Mouse (Mus musculus) embryo, embryonic 10 days (tissue): ENCODE results near the gene Meox1.

ENCODE experiments used
- DNase-seq: peaks from one replicate; pipeline ENCODE4 v3.0.0-alpha.2; 2015; ENCODE audit warnings: low spot score

Meox1 gene

DNA sequence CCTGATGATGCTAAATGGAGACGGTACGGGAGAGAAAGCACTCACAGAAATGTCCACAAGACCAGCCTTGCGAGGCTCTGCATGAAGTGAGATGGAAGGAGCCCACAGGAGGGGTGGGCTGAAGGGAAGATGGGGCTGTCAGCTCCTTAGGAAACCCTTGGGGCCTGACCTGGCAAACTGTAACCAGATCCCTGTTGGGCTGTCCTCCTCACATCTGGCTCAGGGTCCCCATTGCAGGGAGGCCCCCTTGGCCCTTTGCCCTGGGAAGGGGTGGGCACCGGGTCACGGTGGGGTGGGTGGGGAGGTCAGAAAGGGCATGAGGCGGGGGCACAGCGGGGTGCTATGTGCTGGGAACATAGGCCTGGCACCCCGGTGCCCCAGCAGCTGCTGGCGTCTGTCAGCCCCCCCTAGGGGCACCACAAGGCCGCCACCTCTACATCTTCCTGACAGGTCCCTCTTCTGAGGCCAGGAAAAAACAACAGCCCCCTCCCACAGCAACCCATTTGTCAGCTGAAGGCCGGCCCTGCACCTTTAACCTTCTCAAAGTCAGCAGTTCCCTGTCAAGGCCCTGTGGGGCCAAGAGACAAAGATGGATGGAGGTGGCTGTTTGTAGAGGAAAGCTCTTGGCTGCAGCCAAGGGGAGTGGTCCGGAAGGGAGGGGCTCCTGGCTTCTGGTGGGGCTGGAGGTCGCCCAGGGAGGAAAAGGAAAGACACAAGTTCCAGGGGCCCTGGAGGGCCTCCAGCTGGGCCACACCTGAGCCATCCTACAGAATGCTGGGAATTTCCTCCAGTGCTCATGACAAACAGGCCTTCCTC, 2.6 kb upstream of the Meox1 start:
- DNase-seq: peak; percentile 87

DNA sequence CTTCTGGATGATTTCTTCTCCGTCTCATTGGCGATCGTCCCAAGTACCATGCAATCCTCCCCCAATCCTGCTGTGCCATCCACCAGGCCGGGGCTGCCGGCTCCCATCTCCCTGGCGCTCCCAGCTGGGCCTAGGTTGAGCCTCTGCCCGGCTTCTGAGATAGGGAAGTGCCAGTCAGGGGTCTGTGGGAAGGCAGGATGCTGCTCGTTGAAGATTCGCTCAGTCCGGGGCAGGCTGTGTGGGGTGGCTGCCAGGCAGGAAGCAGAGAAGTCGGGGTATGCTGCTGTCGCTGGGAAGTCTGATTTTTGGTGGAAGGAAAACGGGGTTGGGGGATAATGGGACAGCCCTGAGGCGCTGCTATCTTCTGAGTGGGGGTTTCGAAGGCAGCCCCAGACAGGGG, 614 bp downstream of the Meox1 start:
- no peak for DNase-seq

DNA sequence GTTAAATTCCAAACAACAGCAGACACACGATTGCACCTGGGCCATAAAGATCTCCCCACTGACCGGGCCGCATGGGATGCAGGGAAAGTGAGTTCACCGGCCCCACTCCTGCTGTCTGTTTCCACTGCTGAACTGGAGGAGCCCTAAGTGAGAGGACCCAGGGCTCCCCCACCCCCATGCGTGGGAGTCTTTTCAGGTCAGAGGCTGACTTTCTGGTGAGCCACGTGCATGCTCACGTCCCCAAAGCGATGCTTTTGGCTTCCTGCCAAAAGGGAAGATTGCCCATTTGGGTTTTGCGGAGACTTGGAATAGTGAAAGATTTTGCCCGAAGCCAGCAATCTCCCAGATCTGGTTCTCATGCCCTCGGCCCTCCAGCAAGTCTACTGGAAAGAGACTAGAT, 2.7 kb downstream of the Meox1 start:
- no peak for DNase-seq

DNA sequence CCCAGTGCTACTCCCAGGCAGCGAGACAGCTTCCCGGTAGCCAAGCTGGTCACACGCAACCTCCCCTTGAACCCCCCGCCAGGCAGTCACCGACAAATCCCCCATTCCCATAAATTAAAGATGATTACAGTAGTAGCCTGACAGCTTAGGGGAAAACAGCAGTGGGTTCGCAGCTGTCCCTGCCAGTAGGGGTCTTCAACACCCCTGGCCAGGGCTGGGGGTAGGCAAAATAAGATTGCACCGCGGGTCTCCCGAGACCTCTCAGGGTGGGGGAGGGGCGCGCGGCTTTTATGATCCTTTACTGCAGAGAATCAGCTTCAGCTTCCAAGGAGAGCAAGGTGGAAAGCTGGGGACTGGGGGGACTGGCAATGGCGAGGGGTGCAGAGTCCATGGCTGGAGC, 4.4 kb downstream of the Meox1 start:
- no peak for DNase-seq

DNA sequence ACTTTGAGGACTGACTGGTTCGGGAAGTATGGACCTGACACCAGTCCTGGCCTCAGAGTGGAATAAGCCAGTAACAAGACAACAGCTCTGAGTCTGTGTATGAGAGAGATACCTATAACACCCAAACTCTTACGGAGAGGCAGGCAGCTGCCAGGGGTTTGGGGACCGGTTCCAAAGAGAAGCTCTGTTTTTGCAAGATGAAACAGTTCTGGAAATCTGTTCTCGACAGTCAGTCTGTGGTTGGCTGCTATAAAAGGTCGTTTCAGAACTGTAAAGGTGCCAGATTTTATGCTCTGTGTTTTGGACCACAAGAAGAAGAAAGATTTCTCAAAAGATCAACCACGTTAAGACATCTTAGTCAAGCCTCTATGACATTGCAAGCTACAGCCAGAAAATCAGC, 5.4 kb downstream of the Meox1 start:
- no peak for DNase-seq

DNA sequence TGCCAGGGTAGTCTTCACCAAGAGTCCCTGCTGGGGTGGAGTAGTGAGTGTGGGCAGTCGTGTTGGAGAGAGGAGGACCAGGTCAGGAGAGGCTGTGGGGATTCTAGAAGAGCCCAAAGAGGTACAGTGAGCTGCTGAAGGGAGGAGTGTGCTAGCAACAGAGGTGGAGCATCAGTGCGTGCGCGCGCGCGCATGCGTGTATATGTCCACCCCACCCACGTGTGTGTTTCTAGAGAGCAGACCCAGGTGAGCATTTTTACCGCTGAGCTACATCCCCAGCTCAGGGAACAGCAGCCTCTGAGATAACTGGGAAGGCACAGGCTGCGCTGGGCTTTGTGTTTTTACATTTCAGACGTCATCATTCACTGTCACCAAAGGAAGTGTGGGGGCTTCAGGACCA, 7.7 kb downstream of the Meox1 start:
- no peak for DNase-seq

DNA sequence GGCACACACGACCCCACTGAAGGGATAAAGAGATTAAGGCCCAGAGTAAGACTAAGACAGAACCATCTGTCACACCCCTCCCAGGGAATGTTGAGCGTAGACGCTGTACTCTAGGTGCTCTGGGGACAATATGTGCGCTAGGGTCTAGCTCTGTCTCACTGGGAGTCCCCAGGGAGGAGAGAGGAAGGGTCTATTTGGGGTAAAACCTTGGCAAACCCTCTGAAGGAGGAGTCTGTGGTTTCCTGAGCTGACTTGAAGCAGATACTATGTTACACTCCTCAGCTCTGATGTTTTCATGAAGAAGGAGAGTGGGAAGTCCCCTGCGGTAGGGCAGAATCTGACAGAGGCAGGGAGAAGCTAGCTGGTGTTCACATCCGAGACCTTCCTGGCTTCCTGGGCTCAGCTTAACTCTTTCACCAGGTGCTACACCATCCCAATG, 8.3 kb downstream of the Meox1 start:
- no peak for DNase-seq

DNA sequence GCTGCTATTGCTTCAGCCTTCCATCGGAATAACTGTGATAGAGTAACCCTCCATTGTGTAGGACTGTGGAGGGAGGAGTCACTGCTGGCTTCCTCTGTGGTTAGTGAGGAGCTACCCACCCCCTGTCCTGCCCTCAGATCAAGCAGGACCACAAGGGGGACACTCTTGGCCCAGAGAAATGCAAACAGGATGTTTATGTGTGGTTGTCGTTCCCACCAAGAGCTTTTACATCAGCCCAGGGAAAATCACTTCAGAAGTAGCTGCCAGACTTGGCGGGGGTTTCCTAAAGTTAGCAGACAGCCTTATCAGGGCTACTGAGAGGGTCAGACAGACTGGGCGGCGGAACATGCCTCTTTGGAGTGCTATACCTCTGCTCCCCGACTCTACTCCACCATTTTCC, 8.9 kb downstream of the Meox1 start:
- DNase-seq: no peak

DNA sequence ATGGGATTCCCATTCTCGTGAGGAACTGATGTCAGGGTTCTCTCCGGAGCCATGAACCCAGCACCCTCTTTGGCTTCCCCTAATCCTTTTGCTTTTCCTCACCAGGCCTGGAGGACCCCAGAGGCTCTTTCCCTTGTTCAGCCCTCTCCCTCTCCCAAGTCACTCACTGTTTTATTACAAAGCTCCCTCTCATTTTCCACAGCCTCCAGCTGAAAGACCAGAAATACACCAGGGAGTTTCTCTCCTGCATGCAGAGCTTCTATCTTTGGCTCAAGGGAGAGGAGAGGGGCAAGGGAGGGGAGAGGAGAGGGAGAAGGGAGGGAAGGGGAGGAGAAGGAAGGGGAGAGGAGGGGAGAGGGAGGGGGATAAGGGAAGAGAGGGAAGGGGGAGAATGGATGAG, 10.3 kb downstream of the Meox1 start:
- no peak for DNase-seq

DNA sequence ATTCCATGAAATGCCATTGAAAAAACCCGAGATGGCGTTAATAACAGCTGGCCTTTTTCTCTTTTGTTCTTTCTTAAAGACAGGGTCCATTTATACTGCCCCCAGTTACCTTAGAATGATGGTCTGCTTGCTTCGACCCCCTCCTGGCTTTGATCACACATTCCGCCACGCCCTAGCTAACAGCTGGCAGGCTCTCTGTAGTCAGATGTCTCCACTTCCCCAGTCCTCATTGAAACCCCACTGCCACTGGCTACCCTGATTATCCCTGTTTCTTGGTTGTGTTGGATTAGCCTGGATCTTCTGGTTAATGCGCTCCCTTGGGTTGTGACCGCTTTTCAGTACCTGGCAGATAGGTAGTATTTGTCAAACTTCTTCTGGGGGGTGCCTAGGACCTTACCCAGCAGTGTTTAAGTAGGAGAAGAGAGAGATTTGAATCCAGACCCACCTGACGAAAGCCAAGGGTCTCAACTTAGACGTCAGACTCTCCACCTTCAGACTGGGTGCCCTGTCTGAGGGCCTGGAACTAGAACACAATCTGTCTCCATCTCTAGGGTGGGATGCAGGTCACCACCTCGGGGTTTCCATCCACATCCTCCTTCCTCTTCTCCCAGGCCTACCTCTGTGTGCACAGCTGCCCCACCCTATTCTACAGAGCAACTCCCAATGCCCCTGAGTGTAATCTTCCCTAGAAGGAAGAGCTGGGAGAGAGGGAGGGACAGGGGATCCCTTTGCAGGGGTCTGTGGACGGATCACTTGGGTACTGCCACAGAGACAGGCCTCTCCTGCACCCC, 11.5 kb downstream of the Meox1 start:
- DNase-seq: no peak

DNA sequence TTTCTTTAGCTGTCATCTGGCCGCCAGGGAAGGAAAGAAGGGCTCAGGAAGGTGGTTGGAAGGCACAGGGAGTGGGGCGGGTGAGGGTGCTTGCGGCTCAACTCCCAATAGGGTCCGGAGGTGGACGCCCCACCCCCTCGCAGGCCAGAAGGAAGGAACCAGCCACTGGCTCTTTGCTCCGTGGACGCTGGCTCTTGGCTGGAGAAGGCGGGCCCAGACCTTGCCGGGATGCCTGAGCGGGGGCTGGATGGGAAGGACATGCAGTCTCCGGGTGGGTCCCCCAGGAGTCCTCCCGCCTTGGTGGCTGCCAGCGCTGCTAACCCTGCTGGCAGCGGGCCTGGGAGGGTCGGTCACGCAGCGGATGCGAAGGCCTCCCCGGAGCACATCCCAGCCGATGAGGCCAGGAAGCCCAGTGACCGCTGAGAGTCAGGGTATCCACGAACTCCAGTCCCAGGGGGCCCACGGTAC, 12.5 kb downstream of the Meox1 start:
- peak; percentile 66 for DNase-seq

DNA sequence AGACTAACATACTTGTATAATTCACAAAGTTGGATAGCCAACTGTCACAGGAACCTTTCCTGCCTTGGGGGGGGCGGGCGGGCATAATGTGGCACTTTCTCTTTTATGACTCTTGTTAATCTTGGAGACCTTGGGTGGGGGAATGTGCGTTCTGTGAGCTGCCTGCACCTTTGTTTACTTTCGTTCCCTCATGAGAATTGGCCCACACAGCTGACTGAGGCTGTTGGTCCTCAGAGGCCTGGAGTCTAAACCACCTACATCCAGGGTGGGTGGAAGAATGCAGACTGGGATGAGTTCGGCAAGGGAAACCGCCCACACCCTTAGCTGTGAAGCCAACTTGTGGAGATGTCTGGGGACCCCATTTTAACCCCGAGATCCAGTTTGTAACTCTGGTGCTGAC, 13.0 kb downstream of the Meox1 start:
- no peak for DNase-seq

DNA sequence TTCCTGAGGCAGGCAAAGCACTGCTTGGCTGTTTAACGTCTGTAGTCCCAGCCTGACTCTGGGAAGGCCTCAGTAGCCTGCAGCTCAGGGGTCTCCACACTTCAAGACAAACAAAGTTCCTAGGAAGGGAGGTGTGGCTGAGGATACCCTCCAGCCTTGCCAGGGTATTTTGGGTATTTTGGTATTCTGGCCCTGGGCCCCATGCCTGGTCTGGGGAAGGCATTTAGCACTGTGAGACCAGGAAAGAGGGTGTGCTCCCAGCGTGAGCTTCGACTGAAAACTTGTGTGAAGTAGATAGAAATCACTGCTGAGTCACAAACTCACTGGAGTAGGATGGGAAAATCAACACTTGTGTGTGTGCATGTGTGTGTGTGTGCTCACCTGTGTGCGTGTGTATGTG, 14.5 kb downstream of the Meox1 start:
- no peak for DNase-seq

DNA sequence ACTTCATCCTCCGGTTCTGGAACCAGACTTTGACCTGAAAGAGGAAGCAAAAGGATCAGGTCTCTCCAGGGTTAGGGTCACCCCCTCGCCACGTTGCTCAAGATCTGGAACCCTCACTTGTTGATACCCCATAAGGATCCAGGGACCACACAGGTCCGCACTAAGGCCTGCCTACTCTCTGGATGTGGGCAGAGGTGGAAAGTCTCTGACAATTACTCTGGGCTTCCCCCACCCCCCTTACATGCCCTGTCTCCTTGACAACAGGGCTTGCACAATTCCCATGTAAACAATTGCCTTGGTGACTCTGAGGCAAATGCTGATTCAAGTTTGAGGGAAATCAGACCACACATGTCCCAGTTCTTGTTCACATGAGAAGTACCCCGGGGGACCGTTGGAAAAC, 15.5 kb downstream of the Meox1 start:
- DNase-seq: no peak

DNA sequence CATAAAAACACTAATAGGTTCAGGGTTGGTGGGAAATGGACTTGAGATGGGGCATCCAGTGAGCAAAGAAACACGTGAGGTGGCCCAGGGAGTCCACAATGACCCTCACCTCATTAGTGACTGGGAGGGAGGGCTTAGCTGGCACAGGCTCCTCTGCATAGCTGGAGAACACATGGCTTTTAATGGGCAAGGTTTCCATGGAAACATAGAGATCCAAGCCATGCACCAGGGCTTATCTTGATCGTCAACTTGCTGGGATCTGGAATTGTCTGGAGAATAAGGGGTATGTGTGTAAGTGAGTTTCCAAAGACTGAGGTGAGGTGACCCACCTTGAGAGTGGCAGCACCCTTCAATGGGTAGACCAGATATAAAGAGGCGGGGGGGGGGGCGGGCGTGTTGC, 19.2 kb downstream of the Meox1 start:
- DNase-seq: peak; percentile 46

DNA sequence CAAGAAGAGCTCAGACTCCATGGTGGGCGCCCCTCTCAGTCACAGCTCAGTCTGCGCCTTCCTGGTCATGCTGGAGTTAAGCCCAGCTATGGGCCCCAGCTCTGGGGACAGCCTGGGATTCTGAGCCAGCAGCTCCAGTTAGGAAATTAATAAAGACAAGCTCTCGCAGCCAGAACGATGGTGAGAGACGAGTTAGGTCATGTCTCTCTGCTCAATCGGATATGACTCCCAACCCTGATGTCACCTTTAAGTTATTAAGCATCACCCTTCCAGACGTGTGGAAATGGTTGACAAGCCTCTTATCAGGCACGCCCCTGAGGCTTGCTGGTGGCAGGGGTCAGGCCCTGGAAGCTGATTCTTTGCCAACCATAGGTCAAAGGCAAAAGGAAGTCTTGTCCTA, 20.3 kb downstream of the Meox1 start:
- DNase-seq: no peak

DNA sequence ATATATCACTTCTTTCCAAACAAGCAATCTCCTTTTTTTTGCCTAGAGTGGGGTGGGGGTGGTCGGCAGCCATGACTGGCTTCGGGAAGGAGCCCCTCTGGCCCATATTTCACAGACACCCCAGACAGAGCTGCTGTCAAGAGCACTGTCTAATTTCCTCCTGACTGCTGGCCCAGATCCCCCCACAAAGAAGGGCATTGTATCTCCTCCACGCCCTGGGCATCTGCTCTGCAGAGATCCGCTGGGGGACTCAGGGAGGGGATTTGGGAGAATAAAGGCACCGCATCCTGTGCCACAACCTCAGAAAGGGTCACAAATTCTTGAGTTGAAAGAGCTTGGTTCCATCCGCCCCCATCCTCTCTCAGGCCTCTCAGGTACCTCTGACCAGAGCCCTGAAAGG, 22.7 kb downstream of the Meox1 start:
- DNase-seq: no peak

DNA sequence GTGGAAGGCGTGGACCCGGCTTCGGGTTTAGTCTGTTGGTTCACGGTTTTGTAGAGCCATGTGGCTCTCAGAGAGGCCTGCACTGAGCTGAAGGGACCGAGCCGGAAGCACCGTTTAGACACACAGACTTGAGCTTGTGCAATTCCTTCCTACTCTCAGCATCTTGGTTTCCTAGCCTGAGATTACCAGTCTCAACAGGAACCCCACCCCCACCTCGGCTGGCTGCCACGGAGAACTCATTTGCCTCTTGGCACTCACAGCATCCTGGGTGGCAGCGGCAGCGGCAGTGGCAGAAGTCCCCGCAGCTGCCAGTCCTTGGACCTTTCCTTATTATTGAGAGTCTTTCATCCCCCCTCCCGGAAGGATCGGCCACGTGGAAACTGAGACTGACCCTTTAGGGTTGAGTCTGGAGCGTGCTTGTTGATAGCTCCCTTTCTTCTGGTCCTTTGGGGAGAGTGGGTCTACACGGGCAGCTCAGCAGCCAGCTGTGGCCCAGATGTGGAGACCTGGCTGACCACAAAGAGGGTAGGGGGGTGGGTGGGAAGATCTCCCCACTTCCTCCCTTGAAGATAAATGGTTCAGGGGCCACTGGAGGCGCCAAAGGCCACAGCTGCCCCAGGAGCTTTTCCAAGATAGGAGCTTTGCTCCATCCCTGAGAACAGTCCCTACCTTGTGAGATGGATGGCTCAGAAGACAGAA, 24.0 kb downstream of the Meox1 start:
- peak; percentile 32 for DNase-seq

DNA sequence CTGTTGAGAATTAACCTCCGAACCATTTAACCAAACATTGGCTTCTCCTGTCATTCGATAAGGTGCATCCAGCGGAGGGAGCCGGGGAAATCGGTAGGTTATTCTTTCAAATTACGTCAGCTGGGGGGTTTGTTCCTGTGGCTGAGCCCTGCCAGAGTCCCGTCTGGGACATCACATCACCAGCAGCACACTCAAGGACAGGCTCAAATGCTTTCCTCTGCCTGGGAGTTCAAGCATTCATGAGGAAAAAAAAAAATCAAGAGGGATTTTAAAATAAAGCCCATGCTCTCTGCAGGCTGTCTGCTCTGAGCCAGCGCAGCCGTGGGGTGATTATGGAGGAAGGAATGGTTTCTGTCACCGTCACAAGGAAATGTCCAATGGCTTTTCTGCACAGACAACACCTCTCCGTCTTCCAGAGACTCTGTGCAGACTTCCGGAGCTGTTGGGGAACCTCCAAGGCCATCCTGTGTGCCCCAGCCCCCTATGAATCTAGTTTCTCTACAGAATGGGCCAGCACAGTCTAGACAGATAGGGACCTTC, 26.6 kb downstream of the Meox1 start:
- peak; percentile 64 for DNase-seq

DNA sequence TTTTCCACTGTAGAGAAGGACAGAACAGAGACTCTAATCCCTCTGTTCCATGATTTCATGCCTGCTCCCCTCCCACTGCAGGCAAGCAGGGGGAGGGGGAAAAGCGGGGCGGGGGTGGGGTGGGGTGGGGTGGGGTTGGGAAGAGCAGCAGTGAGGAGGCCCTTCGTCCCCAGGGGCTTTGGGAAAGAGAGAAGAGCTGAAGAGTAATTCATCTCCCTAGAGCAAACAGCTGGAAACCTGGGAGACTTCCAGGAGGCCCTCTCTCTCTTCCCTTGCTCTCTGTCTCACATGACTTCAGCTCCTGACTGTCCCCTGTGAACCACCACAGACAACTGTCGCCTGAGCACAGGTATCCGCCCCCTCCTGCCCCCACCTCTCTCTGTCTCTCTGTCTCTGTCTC, 35.4 kb downstream of the Meox1 start:
- DNase-seq: no peak

DNA sequence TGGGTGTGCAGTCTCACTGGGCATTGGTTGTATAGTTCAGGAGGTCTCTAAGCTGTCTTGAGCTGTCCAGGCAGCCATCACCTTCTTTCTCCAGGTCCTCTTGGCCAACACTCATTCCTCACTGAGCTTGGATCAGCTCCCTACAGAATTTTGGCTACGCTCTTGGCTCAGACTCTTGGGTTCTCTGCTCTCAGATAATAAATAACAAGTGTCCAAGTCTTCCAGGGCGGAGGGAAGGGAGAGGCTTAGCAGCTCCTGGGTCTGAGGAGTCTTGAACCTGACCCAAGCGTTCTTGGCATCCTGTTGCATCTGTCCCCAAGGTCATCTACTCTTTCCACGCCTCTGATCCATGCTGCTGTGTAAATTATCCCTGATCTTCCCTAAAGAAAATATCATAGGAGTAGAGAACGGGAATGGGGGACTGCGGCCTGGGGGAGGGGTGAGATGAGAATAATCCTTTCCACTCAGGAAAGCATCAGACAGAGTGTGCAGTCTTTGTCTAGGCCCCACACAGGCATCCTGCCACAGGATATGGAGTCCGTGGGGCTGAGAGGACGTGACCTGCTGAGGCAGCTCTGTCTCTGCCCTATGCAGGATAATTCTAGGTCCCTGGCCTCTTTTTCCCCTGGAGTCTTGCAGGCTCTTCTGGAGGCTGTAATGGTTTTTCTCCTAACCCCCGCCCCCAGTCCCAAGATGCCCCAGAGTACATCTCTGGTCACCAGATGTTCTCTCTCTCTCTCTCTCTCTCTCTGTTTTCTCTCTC, 38.0 kb downstream of the Meox1 start:
- DNase-seq: no peak

DNA sequence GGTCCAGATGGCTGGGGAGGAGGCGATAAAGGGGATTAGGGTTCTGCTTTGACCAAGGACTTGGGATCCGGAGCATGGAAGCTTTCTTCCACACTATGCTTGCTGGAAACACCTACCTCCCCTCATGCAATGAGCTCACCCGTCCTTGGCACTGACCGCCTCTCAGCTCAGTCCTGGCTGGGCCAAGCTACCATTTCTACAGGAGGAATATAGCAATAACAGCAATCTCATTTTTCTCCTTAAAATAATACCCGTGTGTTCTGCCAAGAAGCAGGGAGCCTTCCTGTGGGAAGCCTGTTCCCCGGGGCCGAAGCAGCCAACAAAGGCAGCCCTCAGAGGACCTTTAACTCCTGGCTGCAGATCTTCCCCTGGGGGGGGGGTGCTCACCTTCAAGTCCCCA, 43.1 kb downstream of the Meox1 start:
- no peak for DNase-seq
